Mouse (Mus musculus): Measurements from ENCODE around the gene Grk3. TPM values are rescaled to one million over a fixed set of nuclear protein-coding genes. Genes with fewer than 3 reads are reported as not detected.

Grk3 gene
- polyA plus RNA-seq, 1 experiment from 2014 or later = 4.9 TPM

GRCm38 (mm10) chr5:112908169-112908614 is 107.4 kb downstream of the Grk3 start:
- ATAC-seq (ENCODE audit: low FRiP score, low TSS enrichment) = peak; percentile 26
- H3K27me3 ChIP-seq (ENCODE audit: control insufficient read depth, insufficient read depth, low read length) = no peaks in the 10 kb centered on the region
- H3K27ac ChIP-seq (replicated peaks) = no peak overlapping the region
- no peak overlapping the region for H3K9ac ChIP-seq (ENCODE audit: low read length)
- WGBS = 37% methylated on average over 2 of the region's 2 CpGs
- no peaks in the 10 kb centered on the region for H3K36me3 ChIP-seq (ENCODE audit: control insufficient read depth, insufficient read depth, low read length)
- no peaks in the 10 kb centered on the region for H3K4me1 ChIP-seq (replicated peaks; ENCODE audit: control insufficient read depth, insufficient read depth)
- H3K4me2 ChIP-seq (replicated peaks; ENCODE audit: low read depth) = no peak overlapping the region
- TF ChIP-seq EP300 (optimal IDR thresholded peaks at IDR 0.05) (no peak), CTCF (IDR thresholded peaks at IDR 0.05; ENCODE audit: low read depth) (no peak)
- DNase-seq (ENCODE audit: low spot score) = no peak
- no peak overlapping the region for H3K4me3 ChIP-seq (ENCODE audit: low read depth, low read length)
- no peaks in the 10 kb centered on the region for H3K9me3 ChIP-seq (ENCODE audit: control insufficient read depth, low read length)

GRCm38 (mm10) chr5:112907504-112907903 is 108.1 kb downstream of the Grk3 start:
- Histone ChIP-seq H3K4me3 (ENCODE audit: low read depth, low read length) (no peak overlapping the region), H3K27ac (replicated peaks) (no peak overlapping the region), H3K36me3 (ENCODE audit: control insufficient read depth, insufficient read depth, low read length) (no peaks in the 10 kb centered on the region), H3K4me1 (replicated peaks; ENCODE audit: control insufficient read depth, insufficient read depth) (no peaks in the 10 kb centered on the region), H3K27me3 (ENCODE audit: control insufficient read depth, insufficient read depth, low read length) (no peaks in the 10 kb centered on the region), H3K4me2 (replicated peaks; ENCODE audit: low read depth) (no peak overlapping the region), H3K9me3 (ENCODE audit: control insufficient read depth, low read length) (no peaks in the 10 kb centered on the region), H3K9ac (ENCODE audit: low read length) (no peak overlapping the region)
- 63% methylated on average over 6 of the region's 6 CpGs for WGBS
- ATAC-seq (ENCODE audit: low FRiP score, low TSS enrichment) = no peak
- no peak for TF ChIP-seq CTCF (IDR thresholded peaks at IDR 0.05; ENCODE audit: low read depth)
- TF ChIP-seq EP300 (optimal IDR thresholded peaks at IDR 0.05) = no peak
- no peak for DNase-seq (ENCODE audit: low spot score)

GRCm38 (mm10) chr5:112895674-112896654 is 119.6 kb downstream of the Grk3 start, which contains the start of gene Myo18b:
Myo18b (minus strand) TSS chr5:112896362.
- WGBS = 67% methylated on average over 16 of the region's 17 CpGs
- Histone ChIP-seq H3K27ac (replicated peaks) (no peak within 1 kb of the TSS), H3K36me3 (ENCODE audit: control insufficient read depth, insufficient read depth, low read length) (no peaks in the 10 kb centered on the region), H3K4me1 (replicated peaks; ENCODE audit: control insufficient read depth, insufficient read depth) (no peaks in the 10 kb centered on the region), H3K4me3 (ENCODE audit: low read depth, low read length) (no peak within 1 kb of the TSS), H3K9ac (ENCODE audit: low read length) (no peak within 1 kb of the TSS), H3K4me2 (replicated peaks; ENCODE audit: low read depth) (no peak within 1 kb of the TSS), H3K9me3 (ENCODE audit: control insufficient read depth, low read length) (no peaks in the 10 kb centered on the region), H3K27me3 (ENCODE audit: control insufficient read depth, insufficient read depth, low read length) (no peaks in the 10 kb centered on the region)
- TF ChIP-seq CTCF (IDR thresholded peaks at IDR 0.05; ENCODE audit: low read depth) = no peak
- TF ChIP-seq EP300 (optimal IDR thresholded peaks at IDR 0.05) = no peak
- no peak for ATAC-seq (ENCODE audit: low FRiP score, low TSS enrichment)
- DNase-seq (ENCODE audit: low spot score) = no peak

GRCm38 (mm10) chr5:112893462-112894060 is 122.0 kb downstream of the Grk3 start:
- H3K9me3 ChIP-seq (ENCODE audit: control insufficient read depth, low read length) = no peaks in the 10 kb centered on the region
- no peak for DNase-seq (ENCODE audit: low spot score)
- WGBS = 48% methylated on average over 5 of the region's 5 CpGs

GRCm38 (mm10) chr5:112892411-112892810 is 123.2 kb downstream of the Grk3 start:
- no peaks in the 10 kb centered on the region for H3K9me3 ChIP-seq (ENCODE audit: control insufficient read depth, low read length)
- no peak for TF ChIP-seq CTCF (IDR thresholded peaks at IDR 0.05; ENCODE audit: low read depth)
- TF ChIP-seq EP300 (optimal IDR thresholded peaks at IDR 0.05) = no peak

More at GRCm38 (mm10) chr5:112893462-112894060, 122.0 kb downstream of the Grk3 start:
- TF ChIP-seq EP300 (optimal IDR thresholded peaks at IDR 0.05) = no peak
- no peak for TF ChIP-seq CTCF (IDR thresholded peaks at IDR 0.05; ENCODE audit: low read depth)
- H3K4me2 ChIP-seq (replicated peaks; ENCODE audit: low read depth) = no peak overlapping the region
- no peak overlapping the region for H3K9ac ChIP-seq (ENCODE audit: low read length)
- H3K27me3 ChIP-seq (ENCODE audit: control insufficient read depth, insufficient read depth, low read length) = no peaks in the 10 kb centered on the region
- H3K36me3 ChIP-seq (ENCODE audit: control insufficient read depth, insufficient read depth, low read length) = no peaks in the 10 kb centered on the region
- no peak overlapping the region for H3K4me3 ChIP-seq (ENCODE audit: low read depth, low read length)
- H3K27ac ChIP-seq (replicated peaks) = no peak overlapping the region
- H3K4me1 ChIP-seq (replicated peaks; ENCODE audit: control insufficient read depth, insufficient read depth) = no peaks in the 10 kb centered on the region
- no peak for ATAC-seq (ENCODE audit: low FRiP score, low TSS enrichment)

More at GRCm38 (mm10) chr5:112892411-112892810, 123.2 kb downstream of the Grk3 start:
- no peak for DNase-seq (ENCODE audit: low spot score)
- H3K36me3 ChIP-seq (ENCODE audit: control insufficient read depth, insufficient read depth, low read length) = no peaks in the 10 kb centered on the region
- no peaks in the 10 kb centered on the region for H3K4me1 ChIP-seq (replicated peaks; ENCODE audit: control insufficient read depth, insufficient read depth)
- H3K9ac ChIP-seq (ENCODE audit: low read length) = no peak overlapping the region
- H3K27ac ChIP-seq (replicated peaks) = no peak overlapping the region
- H3K4me3 ChIP-seq (ENCODE audit: low read depth, low read length) = no peak overlapping the region
- ATAC-seq (ENCODE audit: low FRiP score, low TSS enrichment) = no peak
- no peaks in the 10 kb centered on the region for H3K27me3 ChIP-seq (ENCODE audit: control insufficient read depth, insufficient read depth, low read length)
- H3K4me2 ChIP-seq (replicated peaks; ENCODE audit: low read depth) = no peak overlapping the region
